In genomic region chr7:53750985-53751605, GRCm38 (mm10) we compare ENCODE assay signal across 17 mouse cellular contexts.
DNase-seq lines count a peak whose midpoint lies in the region; ATAC-seq lines count a peak whose summit lies in the region.
"Had no signal": no experiment of that assay in that cellular context is flagged by ENCODE, and none has a peak within 500 bp of the region (broad histone marks: within the 10 kb centered on the region; RNA-seq: fewer than 3 reads in every experiment).

No protein-coding gene starts in this region.

- no peak for DNase-seq in forebrain, embryonic 10.5 days (ENCODE audit: extremely low spot score, low spot score)
- DNase-seq in brain, adult 2 months (ENCODE audit: low read depth, low spot score): peak; percentile 9
- no peak for DNase-seq in left cerebral cortex, adult 8-10 months (ENCODE audit: low spot score in 2 of 2)
- no peak for DNase-seq in thymus, postnatal 10 days (ENCODE audit: low spot score in 2 of 2)
- no peak for DNase-seq in cerebellum, adult 9-10 months
- DNase-seq: cerebellum, adult 8-10 months; heart, adult 2 months; heart, postnatal 10 days; kidney, postnatal 14 days; lung, embryonic 14.5 days; thymus, adult 18-20 months had no signal

- H3K36me3 ChIP-seq in forebrain, embryonic 15.5 days: no peaks in the 10 kb centered on the region
- H3K36me3 ChIP-seq in forebrain, embryonic 10.5 days (replicated peaks): no peaks in the 10 kb centered on the region
- H3K36me3 ChIP-seq in hindbrain, embryonic 12.5 days: no peaks in the 10 kb centered on the region
- H3K36me3 ChIP-seq in midbrain, embryonic 15.5 days (replicated peaks): no peaks in the 10 kb centered on the region
- H3K36me3 ChIP-seq: intestine, embryonic 15.5 days had no signal

- H3K4me2 ChIP-seq in forebrain, embryonic 15.5 days (replicated peaks): no peak overlapping the region
- no peak overlapping the region for H3K4me2 ChIP-seq in hindbrain, embryonic 12.5 days (replicated peaks)
- 0 out of 2 replicates have a peak overlapping the region, but pooled peaks have one; percentile 7 for H3K4me2 ChIP-seq in midbrain, embryonic 15.5 days
- H3K4me2 ChIP-seq: intestine, embryonic 15.5 days; liver, embryonic 11.5 days; lung, embryonic 14.5 days had no signal

- no peaks in the 10 kb centered on the region for H3K27me3 ChIP-seq in forebrain, embryonic 15.5 days
- H3K27me3 ChIP-seq in forebrain, embryonic 10.5 days (ENCODE audit: poor library complexity, severe bottlenecking): no peaks in the 10 kb centered on the region
- H3K27me3 ChIP-seq in hindbrain, embryonic 12.5 days: no peaks in the 10 kb centered on the region
- H3K27me3 ChIP-seq in midbrain, embryonic 15.5 days (replicated peaks): no peaks in the 10 kb centered on the region
- H3K27me3 ChIP-seq: intestine, embryonic 15.5 days had no signal

- peaks cover 3% of the 10 kb centered on the region; the same call in 1 of the 2 replicates for H3K4me1 ChIP-seq in forebrain, embryonic 15.5 days
- no peaks in the 10 kb centered on the region for H3K4me1 ChIP-seq in forebrain, embryonic 10.5 days
- peaks cover 2% of the 10 kb centered on the region for H3K4me1 ChIP-seq in hindbrain, embryonic 12.5 days
- peaks cover 9% of the 10 kb centered on the region for H3K4me1 ChIP-seq in midbrain, embryonic 15.5 days
- H3K4me1 ChIP-seq: intestine, embryonic 15.5 days had no signal

- no peak overlapping the region for H3K4me3 ChIP-seq in forebrain, embryonic 15.5 days
- H3K4me3 ChIP-seq in forebrain, embryonic 10.5 days: no peak overlapping the region
- H3K4me3 ChIP-seq in hindbrain, embryonic 12.5 days: no peak overlapping the region
- H3K4me3 ChIP-seq in midbrain, embryonic 15.5 days: no peak overlapping the region
- H3K4me3 ChIP-seq: heart, adult 2 months; intestine, embryonic 15.5 days; myocyte had no signal

- no peak overlapping the region; the same call in 1 of the 2 replicates for H3K27ac ChIP-seq in forebrain, embryonic 15.5 days (replicated peaks)
- H3K27ac ChIP-seq in forebrain, embryonic 10.5 days: no peak overlapping the region
- peak overlapping the region; percentile 23; the same call in 1 of the 2 replicates for H3K27ac ChIP-seq in hindbrain, embryonic 12.5 days
- peak overlapping the region; percentile 48; the same call in 1 of the 2 replicates for H3K27ac ChIP-seq in midbrain, embryonic 15.5 days
- H3K27ac ChIP-seq: heart, adult 2 months; intestine, embryonic 15.5 days had no signal

- WGBS in forebrain, embryonic 15.5 days: 33% methylated on average over 4 of the region's 4 CpGs
- WGBS in forebrain, embryonic 10.5 days: 60% methylated on average over 4 of the region's 4 CpGs
- 40% methylated on average over 4 of the region's 4 CpGs for WGBS in hindbrain, embryonic 12.5 days
- WGBS in midbrain, embryonic 15.5 days: 31% methylated on average over 4 of the region's 4 CpGs

- peak; percentile 55; the same call in 1 of the 2 replicates for ATAC-seq in forebrain, embryonic 15.5 days (replicated peaks)
- peak; percentile 74; the same call in 1 of the 2 replicates for ATAC-seq in hindbrain, embryonic 12.5 days (ENCODE audit: low FRiP score)
- peak; percentile 82 for ATAC-seq in midbrain, embryonic 15.5 days (replicated peaks)
- ATAC-seq: intestine, embryonic 15.5 days had no signal

- H3K9me3 ChIP-seq in forebrain, embryonic 15.5 days: no peaks in the 10 kb centered on the region
- H3K9me3 ChIP-seq in forebrain, embryonic 10.5 days: no peaks in the 10 kb centered on the region
- no peaks in the 10 kb centered on the region for H3K9me3 ChIP-seq in hindbrain, embryonic 12.5 days (replicated peaks)
- no peaks in the 10 kb centered on the region for H3K9me3 ChIP-seq in midbrain, embryonic 15.5 days
- H3K9me3 ChIP-seq: intestine, embryonic 15.5 days had no signal

- no peak overlapping the region for H3K9ac ChIP-seq in forebrain, embryonic 15.5 days (replicated peaks)
- no peak overlapping the region for H3K9ac ChIP-seq in hindbrain, embryonic 12.5 days
- 0 out of 2 replicates have a peak overlapping the region, but pooled peaks have one; percentile 12 for H3K9ac ChIP-seq in midbrain, embryonic 15.5 days
- H3K9ac ChIP-seq: intestine, embryonic 15.5 days; lung, embryonic 14.5 days had no signal

Comparison
In these comparisons a context has a peak if more than half of its experiments do, and no peak if none do; other contexts are left out.
1. H3K27ac ChIP-seq: peak in hindbrain, embryonic 12.5 days (single experiment) and midbrain, embryonic 15.5 days (single experiment); none in forebrain, embryonic 15.5 days (single experiment) and forebrain, embryonic 10.5 days (single experiment).
2. Peak in every context shown above with its lines, with median percentiles within 50 percentile points of each other: ATAC-seq.